Mouse (Mus musculus) CH12.LX (cell line): Measurements from ENCODE around the gene Sec1. TPM values are rescaled to one million over a fixed set of nuclear protein-coding genes. Genes with fewer than 3 reads are reported as not detected.

Experiments used
- DNase-seq: peaks from one replicate; pipeline ENCODE4 v3.0.0-alpha.2; 2013; ENCODE audit errors: extremely low read depth
- H3K27ac ChIP-seq: 2 replicates; pipeline ENCODE4 v1.5.1; 2012; ENCODE audit warnings: low read depth, mild to moderate bottlenecking, control low read depth, moderate library complexity; ENCODE audit not compliant: insufficient read depth
- H3K27me3 ChIP-seq: replicated peaks from 2 replicates; pipeline ENCODE3; 2012; ENCODE audit warnings: inconsistent platforms
- H3K36me3 ChIP-seq, 2 experiments: replicated peaks in 1 of 2; 2 replicates each; pipeline versions ENCODE3 to v1.6.1; 2012; ENCODE audit warnings: inconsistent platforms in 1 of 2, low read length in 1 of 2, mild to moderate bottlenecking in 1 of 2, mixed read lengths in 1 of 2, moderate library complexity in 1 of 2; ENCODE audit not compliant: control insufficient read depth in 1 of 2, insufficient read depth in 1 of 2
- H3K4me1 ChIP-seq, 2 experiments: 2 replicates each; pipeline ENCODE4 v1.6.1; 2012; ENCODE audit warnings: inconsistent platforms in 1 of 2, moderate library complexity in 1 of 2; ENCODE audit not compliant: insufficient read depth in 2 of 2, control insufficient read depth in 1 of 2
- H3K4me2 ChIP-seq: 2 replicates; pipeline ENCODE4 v1.6.1; 2012; ENCODE audit warnings: low read depth, mild to moderate bottlenecking, control low read depth; ENCODE audit not compliant: poor library complexity, insufficient read depth, severe bottlenecking
- H3K4me3 ChIP-seq, 3 experiments: fragments of 150-350 bp in 1 of 3; sonication (generic) in 1 of 3; replicated peaks in 1 of 3; 2 replicates each; pipeline versions ENCODE3 to v1.5.1; 2011 to 2012; ENCODE audit warnings: low read depth in 2 of 3, low read length in 2 of 3, mild to moderate bottlenecking in 2 of 3, moderate library complexity in 2 of 3, control low read depth in 1 of 3, improper control_type of control experiment in 1 of 3, inconsistent platforms in 1 of 3, mixed read lengths in 1 of 3; ENCODE audit not compliant: poor library complexity in 1 of 3
- H3K79me2 ChIP-seq: replicated peaks from 2 replicates; pipeline ENCODE4 v1.6.1; 2012; ENCODE audit warnings: mild to moderate bottlenecking, moderate library complexity; ENCODE audit not compliant: control insufficient read depth, poor library complexity, insufficient read depth, severe bottlenecking; ENCODE audit errors: extremely low read depth
- H3K9ac ChIP-seq: 2 replicates; pipeline ENCODE4 v1.6.1; 2012; ENCODE audit warnings: low read depth, mild to moderate bottlenecking, control low read depth, moderate library complexity; ENCODE audit not compliant: insufficient read depth
- H3K9me3 ChIP-seq: replicated peaks from 2 replicates; pipeline ENCODE3; 2012; ENCODE audit warnings: low read length, inconsistent platforms, mixed read lengths
- CHD1 ChIP-seq: IDR thresholded peaks from 2 replicates; pipeline ENCODE4 v1.6.1; 2012; ENCODE audit warnings: low read depth, low read length, improper control_type of control experiment, inconsistent platforms
- CTCF ChIP-seq, 2 experiments: IDR thresholded peaks in 1 of 2; conservative IDR thresholded peaks in 1 of 2; 2 replicates each; pipeline ENCODE4 v1.5.1; 2011 to 2012; ENCODE audit warnings: low read depth in 2 of 2, low read length in 2 of 2, improper control_type of control experiment in 1 of 2, inconsistent platforms in 1 of 2, mild to moderate bottlenecking in 1 of 2, moderate library complexity in 1 of 2
- E2F4 ChIP-seq: IDR thresholded peaks from 2 replicates; pipeline ENCODE4 v1.6.1; 2011; ENCODE audit warnings: low read depth, low read length, improper control_type of control experiment; ENCODE audit not compliant: insufficient replicate concordance
- ELF1 ChIP-seq: IDR thresholded peaks from 2 replicates; pipeline ENCODE4 v1.6.1; 2014; ENCODE audit warnings: low read depth, mild to moderate bottlenecking, inconsistent platforms, low read length, improper control_type of control experiment
- EP300 ChIP-seq: IDR thresholded peaks from 2 replicates; pipeline ENCODE4 v1.6.1; 2011; ENCODE audit warnings: low read length, improper control_type of control experiment
- ETS1 ChIP-seq: conservative IDR thresholded peaks from 2 replicates; pipeline ENCODE4 v1.6.1; 2012; ENCODE audit warnings: low read depth, mild to moderate bottlenecking, inconsistent platforms, low read length, improper control_type of control experiment, moderate library complexity
- GABPA ChIP-seq: IDR thresholded peaks from 2 replicates; pipeline ENCODE4 v1.6.1; 2012; ENCODE audit warnings: low read depth, low read length, improper control_type of control experiment, inconsistent platforms; ENCODE audit not compliant: insufficient replicate concordance
- HCFC1 ChIP-seq: IDR thresholded peaks from 2 replicates; pipeline ENCODE4 v1.6.1; 2012; ENCODE audit warnings: low read depth, mild to moderate bottlenecking, inconsistent platforms, low read length, improper control_type of control experiment
- MAX ChIP-seq: IDR thresholded peaks from 2 replicates; pipeline ENCODE4 v1.6.1; 2011; ENCODE audit warnings: low read length, improper control_type of control experiment
- MAZ ChIP-seq: IDR thresholded peaks from 2 replicates; pipeline ENCODE4 v1.6.1; 2012; ENCODE audit warnings: low read depth, mild to moderate bottlenecking, inconsistent platforms, low read length, improper control_type of control experiment, moderate library complexity
- MYC ChIP-seq: IDR thresholded peaks from 2 replicates; pipeline ENCODE4 v1.6.1; 2011; ENCODE audit warnings: low read depth, mild to moderate bottlenecking, improper control_type of control experiment, low read length
- NELFE ChIP-seq: IDR thresholded peaks from 2 replicates; pipeline ENCODE4 v1.6.1; 2011; ENCODE audit warnings: low read depth, low read length, improper control_type of control experiment
- POLR2AphosphoS2 ChIP-seq: IDR thresholded peaks from 2 replicates; pipeline ENCODE4 v1.6.1; 2011; ENCODE audit warnings: low read depth, low read length, improper control_type of control experiment
- RAD21 ChIP-seq: IDR thresholded peaks from 2 replicates; pipeline ENCODE4 v1.6.1; 2011; ENCODE audit warnings: low read depth, mild to moderate bottlenecking, low read length, improper control_type of control experiment, moderate library complexity
- SIN3A ChIP-seq: IDR thresholded peaks from 2 replicates; pipeline ENCODE4 v1.6.1; 2012; ENCODE audit warnings: low read length, improper control_type of control experiment, inconsistent platforms
- SMC3 ChIP-seq: IDR thresholded peaks from 2 replicates; pipeline ENCODE4 v1.6.1; 2011; ENCODE audit warnings: low read depth, low read length, improper control_type of control experiment
- TCF12 ChIP-seq: IDR thresholded peaks from 2 replicates; pipeline ENCODE4 v1.6.1; 2014; ENCODE audit warnings: low read depth, mild to moderate bottlenecking, inconsistent platforms, low read length, improper control_type of control experiment
- UBTF ChIP-seq: IDR thresholded peaks from 2 replicates; pipeline ENCODE4 v1.6.1; 2012; ENCODE audit warnings: low read depth, mild to moderate bottlenecking, inconsistent platforms, low read length, improper control_type of control experiment, moderate library complexity
- USF2 ChIP-seq: conservative IDR thresholded peaks from 2 replicates; pipeline ENCODE4 v1.6.1; 2011; ENCODE audit warnings: low read depth, low read length, improper control_type of control experiment
- ZKSCAN1 ChIP-seq: IDR thresholded peaks from 2 replicates; pipeline ENCODE4 v1.6.1; 2012; ENCODE audit warnings: low read depth, inconsistent platforms, low read length, improper control_type of control experiment, borderline replicate concordance
- ZMIZ1 ChIP-seq: IDR thresholded peaks from 2 replicates; pipeline ENCODE4 v1.6.1; 2012; ENCODE audit warnings: low read depth, mild to moderate bottlenecking, inconsistent platforms, low read length, improper control_type of control experiment
- ZNF384 ChIP-seq: IDR thresholded peaks from 2 replicates; pipeline ENCODE4 v1.6.1; 2012; ENCODE audit warnings: low read depth, low read length, improper control_type of control experiment, inconsistent platforms
- dilution Hi-C: fragments of 300-500 bp; cut with MboI; formaldehyde crosslinking; loops from 2 replicates; pipeline ENCODE4 v1.14.3; 2020; ENCODE audit warnings: low sequenced_read_pairs; ENCODE audit not compliant: extremely low pct_unique_long_range_greater_than_20kb, extremely low pct_ligation_motif_present
- in situ Hi-C: fragments of 300-500 bp; cut with MboI; formaldehyde crosslinking; loops from 3 replicates; pipeline ENCODE4 v1.14.3; 2019; ENCODE audit warnings: low sequenced_read_pairs, low pct_ligation_motif_present, low pct_unique_long_range_greater_than_20kb, mixed read lengths
- polyA plus RNA-seq: library from polyadenylated mRNA; unstranded; fragments of >175 nt; gene quantifications from 2 replicates; pipeline ENCODE4 v1.2.1, GENCODE M21; 2012; ENCODE audit warnings: low read depth; ENCODE audit not compliant: insufficient read length
- total RNA-seq, 2 experiments: library from RNA; depleted of rRNA; stranded (reverse); fragments of 300-350 nt in 1 of 2; fragments of >200 nt in 1 of 2; gene quantifications; 2 replicates each; pipeline ENCODE4 v1.2.3; 2012 to 2014

The Sec1 gene
- total and polyA plus RNA-seq, 3 experiments: 0.08 to 0.33 (median 0.26) TPM

DNA sequence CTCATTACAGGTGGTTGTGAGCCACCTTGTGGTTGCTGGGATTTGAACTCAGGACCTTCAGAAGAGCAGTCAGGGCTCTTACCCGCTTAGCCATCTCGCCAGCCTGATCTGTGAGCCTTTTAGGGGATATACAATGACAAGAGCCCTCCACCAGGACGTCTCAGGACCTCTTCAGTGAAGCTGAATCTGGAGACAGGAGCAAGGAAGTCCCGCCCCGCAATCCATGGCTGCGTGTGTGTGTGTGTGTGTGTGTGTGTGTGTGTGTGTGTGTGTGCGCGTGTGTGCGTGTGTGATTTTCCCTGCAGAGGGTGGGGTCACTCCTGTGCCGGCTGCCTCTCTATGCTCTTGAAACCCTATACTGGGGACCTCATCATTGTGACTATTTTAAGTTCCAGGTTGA is 45.6 kb upstream of the Sec1 start:
- H3K4me3 ChIP-seq: no peak overlapping the region
- H3K4me1 ChIP-seq: peaks cover 5 to 12% of the 10 kb centered on the region in 2 experiments
- DNase-seq: no peak
- no peaks in the 10 kb centered on the region for H3K36me3 ChIP-seq
- TF ChIP-seq HCFC1 (no peak), POLR2AphosphoS2 (no peak), CHD1 (no peak), ZNF384 (no peak), TCF12 (no peak), ETS1 (no peak), MYC (no peak), UBTF (no peak), RAD21 (no peak), EP300 (no peak), E2F4 (no peak), USF2 (no peak), ZKSCAN1 (no peak), MAZ (no peak), ZMIZ1 (no peak), ELF1 (no peak), MAX (no peak)
- in situ Hi-C loops (loop anchor here (5.0 to 10.0 kb wide), 3 partner anchors 62 to 265 kb away; partner anchors contain the start of genes Ccdc114 and Emp3), dilution Hi-C loops (no loop called here)
- no peak overlapping the region for H3K4me2 ChIP-seq
- peaks cover 8% of the 10 kb centered on the region for H3K27me3 ChIP-seq
- H3K9me3 ChIP-seq: no peaks in the 10 kb centered on the region
- H3K9ac ChIP-seq: no peak overlapping the region
- no peak overlapping the region for H3K27ac ChIP-seq
- H3K79me2 ChIP-seq: no peaks in the 10 kb centered on the region

DNA sequence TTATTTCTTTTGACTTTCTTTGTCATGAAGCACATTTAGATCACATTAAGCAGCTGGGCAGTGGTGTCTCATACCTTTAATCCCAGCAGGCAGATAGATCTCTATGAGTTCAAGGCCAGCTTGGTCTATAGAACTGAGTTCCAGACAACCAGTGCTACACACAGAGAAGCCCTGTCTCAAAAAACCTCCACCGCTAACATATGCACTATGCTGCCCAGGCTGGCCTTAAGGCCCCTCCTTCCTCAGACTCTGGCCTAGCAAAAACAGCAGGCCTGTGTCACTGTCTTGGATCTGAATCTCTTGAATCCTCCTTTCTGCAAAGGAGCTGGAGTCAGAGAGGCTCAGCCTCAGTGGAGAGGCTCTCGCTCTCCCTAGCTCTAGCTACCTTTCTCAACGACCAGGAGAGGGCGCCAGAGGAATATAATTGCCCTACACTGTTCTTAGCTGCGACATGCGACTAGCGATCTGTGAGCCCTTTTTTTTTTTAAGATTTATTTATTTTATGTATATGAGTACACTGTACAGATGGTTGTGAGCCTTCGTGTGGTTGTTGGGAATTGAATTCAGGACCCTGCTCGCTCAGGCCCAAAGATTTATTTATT is 45.1 kb upstream of the Sec1 start:
- in situ Hi-C loops (loop anchor here (10.0 kb wide), 2 partner anchors 186 to 266 kb away; partner anchors contain the start of genes Ccdc114 and Emp3), dilution Hi-C loops (no loop called here)
- H3K9me3 ChIP-seq: no peaks in the 10 kb centered on the region
- TF ChIP-seq RAD21 (peak; percentile 51), CTCF (conservative IDR thresholded peaks at IDR 0.05 in 1 of 2, IDR thresholded peaks at IDR 0.05 in 1 of 2; ENCODE audit: low read depth in 2 of 2, low read length in 2 of 2) (peak; percentile 32 to 65; a peak in 3 of 4 replicates), UBTF (no peak), NELFE (no peak), SMC3 (peak; percentile 53), ZNF384 (no peak; the same call in 1 of the 2 replicates), GABPA (no peak), E2F4 (no peak), CHD1 (no peak), SIN3A (no peak)
- TF ChIP-seq, all 38 proteins: peak for 3
- Histone ChIP-seq H3K9ac (no peak overlapping the region), H3K36me3 (no peaks in the 10 kb centered on the region), H3K27me3 (peaks cover 8% of the 10 kb centered on the region), H3K79me2 (no peaks in the 10 kb centered on the region), H3K4me3 (no peak overlapping the region), H3K27ac (no peak overlapping the region), H3K4me2 (no peak overlapping the region), H3K4me1 (peaks cover 5 to 12% of the 10 kb centered on the region in 2 experiments)
- peak; percentile 69 for DNase-seq
